Mouse (Mus musculus): ENCODE measurements around the gene Ugt1a1. TPM values are rescaled to one million over a fixed set of nuclear protein-coding genes. Genes with fewer than 3 reads are reported as not detected.

Gene Ugt1a1
- total RNA-seq, 2 experiments from 2014 or later, result 0.22 to 77.3 TPM

Other genes starting within 250 kb of the Ugt1a1 start
- gene Usp40, start 203.4 kb upstream of the Ugt1a1 start, total RNA-seq (2021), result 10 to 100 TPM; 19.8 to 21.4 TPM
- under 1 TPM in 1 of 2 experiments, not detected in 1; 0.20 TPM for gene Ugt1a10, start 156.6 kb upstream of the Ugt1a1 start, total RNA-seq (2021)
- gene Ugt1a9, start 141.2 kb upstream of the Ugt1a1 start, total RNA-seq (2021), result not detected
- not detected for gene Ugt1a8, start 124.1 kb upstream of the Ugt1a1 start, total RNA-seq (2021)
- 1 to 10 TPM; 1.8 to 3.6 TPM for gene Ugt1a7c, start 116.9 kb upstream of the Ugt1a1 start, total RNA-seq (2021)
- gene Ugt1a6b, start 108.7 kb upstream of the Ugt1a1 start, total RNA-seq (2021), result 10 to 100 TPM in 1 of 2 experiments, 1 to 10 TPM in 1; 3.5 to 12.0 TPM
- 10 to 100 TPM in 1 of 2 experiments, 1 to 10 TPM in 1; 9.8 to 20.9 TPM for gene Ugt1a6a, start 77.2 kb upstream of the Ugt1a1 start, total RNA-seq (2021)
- gene Ugt1a5, start 45.9 kb upstream of the Ugt1a1 start, total RNA-seq (2021), result under 1 TPM in 1 of 2 experiments, not detected in 1; 0.26 TPM
- 1 to 10 TPM in 1 of 2 experiments, not detected in 1; 1.3 TPM for gene Ugt1a2, start 11.4 kb upstream of the Ugt1a1 start, total RNA-seq (2021)
- 1 to 10 TPM; 2.2 to 3.1 TPM for gene Dnajb3, start 6.2 kb upstream of the Ugt1a1 start, total RNA-seq (2021)
- gene Mroh2a, start 15.0 kb downstream of the Ugt1a1 start, total RNA-seq (2021), result under 1 TPM; 0.33 to 0.51 TPM
- gene Hjurp, start 65.7 kb downstream of the Ugt1a1 start, total RNA-seq (2021), result 10 to 100 TPM; 21.7 to 27.4 TPM
- gene Trpm8, start 65.7 kb downstream of the Ugt1a1 start, total RNA-seq (2021), result not detected
- under 1 TPM in 1 of 2 experiments, not detected in 1; 0.63 TPM for gene Spp2, start 195.0 kb downstream of the Ugt1a1 start, total RNA-seq (2021)

Measured in adrenal gland, adult 18-20 months (tissue).